Mouse (Mus musculus) lung, postnatal 14 days (tissue): Measurements from ENCODE around the gene Itm2b.

Experiments used
- DNase-seq: peaks from one replicate; pipeline ENCODE4 v3.0.0; 2021

Itm2b gene

DNA sequence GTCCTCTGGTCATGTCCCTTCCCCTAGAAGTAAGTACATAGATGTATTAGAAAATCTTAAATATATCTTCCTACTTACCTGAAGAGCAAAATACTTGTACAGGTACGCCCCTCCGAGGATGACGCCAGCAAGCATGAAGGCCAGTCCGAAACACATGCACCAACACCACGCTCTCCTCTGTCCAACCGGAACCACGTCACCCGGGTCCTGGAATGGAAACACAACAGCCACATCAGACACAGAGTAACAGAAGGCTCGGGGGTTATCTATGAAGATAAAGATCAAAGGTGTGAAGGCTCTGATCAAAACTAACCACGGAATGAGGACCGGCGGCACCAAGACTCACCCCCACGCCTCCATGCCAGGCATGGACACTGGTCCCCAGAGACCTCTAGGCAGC is 16.9 kb downstream of the Itm2b start:
- no peak for DNase-seq

DNA sequence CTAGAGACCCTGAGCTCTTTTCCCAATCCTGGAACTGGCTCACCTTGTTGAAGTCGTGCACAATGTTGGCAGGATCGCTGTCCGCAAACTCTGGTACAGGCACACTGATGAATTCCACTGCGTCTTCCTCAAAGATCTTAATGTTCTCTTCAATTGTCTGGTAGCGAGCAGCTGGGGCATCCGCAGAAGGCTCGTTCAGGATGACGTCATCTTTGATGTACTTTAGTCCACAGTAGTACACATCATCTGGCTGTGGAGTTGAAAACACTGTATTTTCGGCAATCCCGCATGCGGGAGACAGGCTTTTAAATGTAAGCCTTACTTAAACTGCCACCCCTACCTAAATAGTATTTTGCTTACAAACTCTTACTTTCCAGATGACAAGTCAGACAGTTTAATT is 18.8 kb downstream of the Itm2b start:
- DNase-seq: no peak

DNA sequence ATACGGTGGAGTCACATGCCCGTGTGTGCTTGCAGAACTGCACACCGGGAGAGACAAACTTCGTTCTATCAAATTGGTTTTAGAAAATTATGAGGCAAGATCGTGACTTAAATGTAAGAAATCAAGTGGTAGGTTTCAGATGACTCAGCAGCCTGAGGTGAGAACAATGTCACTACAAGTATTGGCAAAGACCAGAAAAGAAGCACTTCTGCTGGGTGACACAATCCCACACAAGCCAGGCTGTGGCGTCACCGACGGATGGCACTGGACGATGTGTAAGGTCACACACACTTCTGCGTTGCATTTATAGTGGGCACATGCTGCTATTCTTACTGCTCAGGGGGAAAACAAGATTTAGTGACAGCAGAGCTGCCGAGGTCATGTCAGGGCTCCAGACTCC is 21.3 kb downstream of the Itm2b start:
- DNase-seq: no peak

GRCm38 (mm10) chr14:73354700-73355099 is 30.4 kb downstream of the Itm2b start:
- DNase-seq: no peak

GRCm38 (mm10) chr14:73351118-73351517 is 34.0 kb downstream of the Itm2b start:
- DNase-seq: no peak

GRCm38 (mm10) chr14:73350029-73350428 is 35.1 kb downstream of the Itm2b start:
- no peak for DNase-seq

DNA sequence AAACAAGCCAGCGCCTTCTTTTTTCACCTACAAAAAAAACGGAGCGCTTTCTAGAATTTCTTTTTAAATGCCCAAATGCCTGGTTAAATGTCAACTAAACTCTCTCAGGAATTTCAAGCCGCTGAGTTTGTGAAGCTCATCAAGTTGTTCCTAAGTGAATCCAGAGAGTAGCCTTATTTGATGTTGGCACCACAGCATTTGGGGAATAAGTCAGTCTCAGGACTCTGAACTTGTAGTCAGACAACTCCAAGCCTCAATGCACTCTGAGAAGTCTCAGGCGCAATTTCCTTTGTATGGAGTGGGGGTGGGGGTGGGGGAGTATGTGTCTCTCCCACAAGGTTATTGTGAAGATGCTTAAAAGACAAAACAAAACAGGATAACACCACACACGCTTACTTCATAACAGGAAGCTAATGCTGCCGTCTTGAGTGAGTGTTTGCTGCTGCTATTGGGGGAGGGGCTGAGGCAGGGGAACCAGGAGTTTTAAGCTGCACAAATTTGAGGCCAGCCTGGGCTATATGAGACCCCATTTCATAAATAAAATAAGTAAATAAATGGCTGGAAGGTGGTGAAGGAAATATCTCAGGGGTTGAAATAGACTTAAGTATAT is 35.9 kb downstream of the Itm2b start:
- no peak for DNase-seq

- no peak for DNase-seq
Measured at GRCm38 (mm10) chr14:73347302-73347701, 37.8 kb downstream of the Itm2b start.

GRCm38 (mm10) chr14:73345614-73346013 is 39.5 kb downstream of the Itm2b start:
- DNase-seq: no peak

DNA sequence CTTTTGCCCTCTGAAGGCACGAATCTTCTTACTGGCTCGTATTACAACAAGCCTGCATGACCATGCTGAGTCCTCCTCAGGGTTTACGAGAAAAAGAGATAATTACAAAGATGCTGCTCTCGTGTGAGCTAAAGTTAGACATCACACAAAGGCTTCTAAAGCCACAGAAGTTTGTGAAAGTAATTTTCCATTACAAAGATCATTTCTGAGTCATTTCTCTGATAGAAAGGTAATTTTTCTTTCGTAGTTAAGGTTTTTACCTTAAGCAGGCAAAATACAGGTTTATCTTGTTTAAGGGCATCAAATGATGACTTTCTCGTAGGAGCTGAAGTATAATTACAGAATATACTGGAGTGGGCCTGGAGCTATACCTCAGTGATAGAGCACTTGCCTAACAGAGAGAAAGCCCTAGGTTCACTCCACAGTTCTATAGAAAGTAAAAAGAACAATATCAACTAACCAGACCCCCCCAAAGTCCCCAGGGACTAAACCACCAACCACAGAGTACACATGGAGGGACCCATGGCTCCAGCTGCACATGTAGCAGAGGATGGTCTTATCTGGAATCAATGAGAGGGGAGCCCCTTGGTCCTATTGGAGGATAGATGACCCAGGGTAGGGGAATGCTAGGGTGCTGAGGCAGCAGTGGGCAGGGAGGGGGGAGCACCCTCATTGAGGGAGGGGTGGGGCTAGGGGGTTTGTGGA is 44.9 kb downstream of the Itm2b start:
- no peak for DNase-seq

DNA sequence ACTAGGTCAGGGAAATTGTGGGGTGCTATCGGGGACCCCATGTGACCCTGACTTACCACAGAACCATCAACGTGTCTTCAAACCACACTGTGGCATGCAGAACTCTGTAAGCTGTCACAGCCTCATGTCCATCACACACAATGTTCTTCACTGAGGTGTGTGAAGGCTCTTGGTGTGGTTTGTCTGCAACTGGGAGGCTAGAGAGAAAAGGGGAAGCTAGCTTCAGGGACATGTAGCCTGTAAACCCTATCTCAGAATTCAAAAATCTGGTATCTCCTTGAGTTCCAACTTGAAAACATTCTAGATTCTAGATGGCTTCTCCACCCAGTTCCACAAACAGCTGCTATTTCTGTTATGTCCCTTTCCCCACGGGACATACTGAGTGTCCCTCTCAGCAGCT is 45.5 kb downstream of the Itm2b start:
- DNase-seq: no peak

DNA sequence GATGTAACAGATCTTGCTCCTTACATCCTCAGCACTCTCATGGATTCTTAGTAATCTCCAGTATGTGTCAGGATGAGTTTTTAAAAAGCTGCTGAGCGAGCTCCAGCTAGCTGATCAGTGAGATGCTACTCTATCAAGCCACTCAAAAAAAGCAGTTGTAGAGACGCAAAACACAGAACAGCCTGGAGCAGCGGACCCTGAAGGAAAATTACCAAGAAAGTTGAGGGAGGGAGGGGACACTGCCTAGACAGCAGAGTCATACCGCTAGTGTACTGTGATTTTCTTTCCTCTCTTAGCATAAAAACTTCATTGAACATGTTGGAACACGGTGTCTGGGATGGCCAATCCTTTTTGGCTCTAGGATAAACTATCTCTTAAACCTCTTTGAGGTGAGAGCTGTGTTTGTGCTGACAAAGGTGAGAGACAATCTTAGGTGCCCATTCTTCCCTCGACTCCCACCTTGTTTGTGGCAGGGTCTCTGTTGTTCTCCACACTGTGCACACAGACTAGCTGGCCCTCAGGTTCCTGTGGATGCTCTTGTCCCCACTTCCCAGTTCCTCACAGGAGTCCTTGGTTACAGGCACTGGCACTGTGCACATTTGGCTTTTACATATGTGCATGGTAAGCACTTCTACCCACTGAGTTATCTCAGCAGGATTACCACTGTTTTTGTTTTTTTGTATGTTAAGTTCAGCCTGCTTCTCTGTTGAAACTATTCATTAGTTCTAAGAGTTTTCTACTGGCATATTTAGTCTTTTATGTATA is 48.6 kb downstream of the Itm2b start:
- DNase-seq: no peak

- no peak for DNase-seq
Measured at GRCm38 (mm10) chr14:73334926-73335805, 49.9 kb downstream of the Itm2b start.

GRCm38 (mm10) chr14:73333880-73334279 is 51.2 kb downstream of the Itm2b start:
- no peak for DNase-seq

DNA sequence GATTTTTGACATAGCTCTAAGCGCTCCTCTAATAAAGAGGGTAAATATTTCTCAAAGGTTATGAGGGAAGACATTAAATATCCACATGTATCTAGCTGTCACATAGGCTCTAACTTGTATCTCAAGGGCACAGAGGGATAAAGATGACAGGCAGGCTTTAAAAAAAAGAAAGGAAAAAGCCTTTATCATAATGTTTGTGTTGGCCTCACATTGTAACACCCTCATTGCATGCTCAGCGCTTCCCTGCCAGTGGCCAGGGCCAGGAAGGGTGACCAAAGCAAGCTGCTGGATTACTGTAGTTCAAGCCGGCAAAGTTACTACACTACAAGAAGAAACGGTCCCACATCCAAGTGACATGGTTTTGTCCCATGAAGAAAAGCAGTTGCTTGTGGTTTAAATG is 53.7 kb downstream of the Itm2b start:
- DNase-seq: no peak

DNA sequence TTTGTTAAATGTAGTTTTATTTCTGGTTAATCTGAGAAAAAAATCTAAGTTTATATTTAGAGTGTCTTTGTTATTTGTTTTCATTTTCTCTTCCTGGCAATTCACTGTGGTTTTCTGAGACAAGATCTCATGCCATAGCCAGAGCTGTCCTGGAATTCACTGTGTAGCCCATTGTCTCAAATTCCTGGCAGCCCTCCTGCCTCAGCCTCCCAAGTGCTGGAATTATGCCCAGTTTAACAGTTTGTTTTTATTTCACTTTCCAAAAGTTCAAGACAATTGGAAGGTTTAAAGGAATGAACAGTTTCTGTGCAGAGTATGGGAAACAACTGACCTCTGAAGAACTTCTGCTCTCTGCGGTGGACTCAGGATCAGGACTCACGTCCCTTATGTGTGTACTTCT is 55.2 kb downstream of the Itm2b start:
- DNase-seq: no peak

- DNase-seq: no peak
Measured at GRCm38 (mm10) chr14:73326511-73326910, 58.6 kb downstream of the Itm2b start.

DNA sequence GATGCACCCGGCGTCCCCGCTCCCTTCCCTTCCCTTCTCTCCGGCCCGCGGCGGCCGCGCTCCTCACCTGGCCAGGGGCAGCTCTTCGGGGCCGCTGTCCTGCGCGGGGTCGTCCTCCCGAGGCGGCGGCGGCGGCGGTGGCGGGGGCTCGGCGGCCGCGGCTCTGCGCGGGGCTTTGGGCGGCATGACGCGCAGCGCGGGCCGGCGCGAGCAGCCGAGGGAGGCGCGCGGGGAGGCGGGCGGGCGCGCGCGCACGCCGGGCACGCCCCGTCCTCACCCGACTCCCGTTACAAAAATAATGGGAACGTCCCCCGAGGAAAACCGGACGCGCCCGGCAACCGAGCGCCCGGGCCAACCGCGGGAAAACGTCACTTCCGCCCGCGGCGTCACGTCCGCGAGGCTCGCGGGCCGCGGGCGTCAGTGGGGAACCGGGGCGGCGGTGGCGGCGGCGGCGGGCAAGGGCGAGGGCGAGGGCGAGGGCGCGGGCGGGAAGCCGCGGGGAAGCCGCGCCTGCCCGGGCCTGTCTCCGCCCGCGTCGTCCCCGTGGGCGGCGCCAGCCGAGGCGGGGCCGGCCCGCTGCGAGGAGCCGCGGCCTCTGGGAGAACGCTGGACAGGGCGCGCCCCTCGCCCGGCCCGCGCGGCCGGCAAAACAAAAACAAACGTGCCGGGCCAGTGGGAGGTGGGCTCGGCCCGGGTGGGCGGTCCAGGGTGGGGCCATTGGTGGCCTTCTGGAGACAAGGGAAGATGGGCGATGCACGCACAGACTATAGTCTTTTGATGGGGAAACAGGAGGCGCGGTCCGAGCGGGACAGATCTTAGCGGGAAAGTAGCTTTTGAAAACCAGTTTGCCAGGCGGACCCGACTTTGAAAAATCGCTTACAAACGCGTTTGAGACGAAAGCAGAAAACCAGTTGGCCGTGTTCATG is 59.4 kb downstream of the Itm2b start, which contains the start of gene Rb1:
Rb1 (minus strand) TSS at position 367 of the 926 bp plus-strand sequence.
- peak; percentile 85 for DNase-seq

- peak; percentile 48 for DNase-seq
Measured at GRCm38 (mm10) chr14:73324634-73325455, 60.2 kb downstream of the Itm2b start.

DNA sequence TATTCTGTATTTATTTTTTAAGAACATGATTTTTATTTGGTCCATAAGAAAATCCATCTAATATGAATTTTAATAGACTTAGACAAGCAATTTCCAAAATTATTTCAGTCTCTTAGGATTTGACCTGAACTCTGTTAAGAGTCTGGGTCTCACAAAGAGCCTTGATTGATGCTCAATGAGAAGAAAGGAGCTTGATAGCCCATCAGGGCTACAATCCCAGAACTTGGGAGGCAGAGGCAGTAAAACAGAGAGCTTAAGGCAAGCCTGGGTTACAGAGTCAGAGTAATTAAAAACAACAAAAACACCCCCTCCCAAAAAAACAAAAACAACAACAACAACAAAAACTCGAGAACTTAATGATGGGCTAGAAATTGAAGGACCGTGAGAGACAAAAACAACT is 61.1 kb downstream of the Itm2b start:
- DNase-seq: no peak

DNA sequence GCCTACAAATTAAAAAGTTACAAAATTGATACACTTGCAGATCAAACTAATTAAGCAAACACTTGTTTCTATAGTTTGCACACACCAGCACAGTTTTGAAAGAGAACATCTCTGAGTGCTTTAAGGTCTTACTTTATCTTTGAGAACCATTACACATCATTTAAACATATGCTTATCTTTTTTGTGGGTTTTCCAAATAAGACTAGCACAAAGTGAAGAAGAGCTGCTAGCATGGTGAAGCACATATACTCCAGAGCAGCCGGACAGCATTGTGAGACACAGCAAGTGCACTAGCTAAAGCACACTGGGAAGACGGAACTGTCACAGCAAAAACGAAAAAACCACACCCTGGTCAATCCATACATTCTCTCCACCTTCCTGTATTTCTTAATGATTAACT is 62.9 kb downstream of the Itm2b start:
- DNase-seq: no peak
